Mouse (Mus musculus) granulocyte monocyte progenitor cell, adult 5-6 weeks (primary cell): ENCODE data around the gene Fabp1. TPM values are rescaled to one million over a fixed set of nuclear protein-coding genes. Genes with fewer than 3 reads are reported as not detected.

Source experiments
- ATAC-seq: replicated peaks from 2 replicates; pipeline ENCODE4 v1.8.0; 2016; ENCODE audit warnings: mild to moderate bottlenecking, moderate TSS enrichment, inconsistent platforms; ENCODE audit not compliant: poor library complexity, severe bottlenecking
- total RNA-seq, 2 experiments: library from RNA; stranded (forward) in 1 of 2; stranded (reverse) in 1 of 2; fragments of 200-712, 200-1000 nt in 1 of 2; fragments of >200 nt in 1 of 2; fragmentation: Nextera tagmentation in 1 of 2; gene quantifications; 2 replicates each; pipeline ENCODE4 v1.2.3; 2014 to 2017

Fabp1 gene
- total RNA-seq, 2 experiments from 2014 or later: 0.73 TPM; not detected in 1

- ATAC-seq: no peak
Measured at GRCm38 (mm10) chr6:71208691-71209090, 9.1 kb downstream of the Fabp1 start.

GRCm38 (mm10) chr6:71211917-71212316, 12.3 kb downstream of the Fabp1 start:
- no peak for ATAC-seq

GRCm38 (mm10) chr6:71212471-71212870, 12.8 kb downstream of the Fabp1 start:
- no peak for ATAC-seq

- no peak for ATAC-seq
Measured at GRCm38 (mm10) chr6:71221501-71221900, 21.9 kb downstream of the Fabp1 start.

- ATAC-seq: no peak
Measured at GRCm38 (mm10) chr6:71224184-71224943, 24.7 kb downstream of the Fabp1 start.

- ATAC-seq: no peak
Measured at GRCm38 (mm10) chr6:71226544-71226943, 26.9 kb downstream of the Fabp1 start.

- no peak for ATAC-seq
Measured at GRCm38 (mm10) chr6:71227157-71227770, 27.6 kb downstream of the Fabp1 start.

GRCm38 (mm10) chr6:71235121-71235520, 35.5 kb downstream of the Fabp1 start:
- no peak for ATAC-seq

GRCm38 (mm10) chr6:71235944-71236343, 36.3 kb downstream of the Fabp1 start:
- no peak for ATAC-seq

GRCm38 (mm10) chr6:71236506-71236905, 36.9 kb downstream of the Fabp1 start:
- no peak for ATAC-seq

GRCm38 (mm10) chr6:71237031-71237431, 37.4 kb downstream of the Fabp1 start:
- no peak for ATAC-seq

GRCm38 (mm10) chr6:71239069-71239750, 39.6 kb downstream of the Fabp1 start:
- no peak for ATAC-seq

- ATAC-seq: no peak
Measured at GRCm38 (mm10) chr6:71240831-71241230, 41.2 kb downstream of the Fabp1 start.

- no peak for ATAC-seq
Measured at GRCm38 (mm10) chr6:71242811-71243210, 43.2 kb downstream of the Fabp1 start.

- ATAC-seq: no peak
Measured at GRCm38 (mm10) chr6:71243258-71243657, 43.6 kb downstream of the Fabp1 start.

- ATAC-seq: no peak
Measured at GRCm38 (mm10) chr6:71248420-71248819, 48.8 kb downstream of the Fabp1 start.

GRCm38 (mm10) chr6:71249615-71250014, 50.0 kb downstream of the Fabp1 start:
- no peak for ATAC-seq

- no peak for ATAC-seq
Measured at GRCm38 (mm10) chr6:71250951-71251350, 51.3 kb downstream of the Fabp1 start.

- ATAC-seq: no peak
Measured at GRCm38 (mm10) chr6:71254456-71254855, 54.8 kb downstream of the Fabp1 start.
